20 mouse cellular contexts compared by ENCODE assay signal in genomic region chr6:90871581-90871980, GRCm38 (mm10).
DNase-seq lines count a peak whose midpoint lies in the region; TF ChIP-seq lines count a peak whose summit lies in the region.
"Had no signal": no experiment of that assay in that cellular context is flagged by ENCODE, and none has a peak within 500 bp of the region (broad histone marks: within the 10 kb centered on the region; RNA-seq: fewer than 3 reads in every experiment).

No protein-coding gene starts in this region.

- H3K9ac ChIP-seq in heart, adult 2 months (ENCODE audit: low read depth, low read length): no peak overlapping the region
- H3K9ac ChIP-seq: forebrain, embryonic 12.5 days; heart, embryonic 12.5 days; hindbrain, embryonic 14.5 days; intestine, embryonic 15.5 days; kidney, embryonic 15.5 days; liver, embryonic 12.5 days had no signal

- H3K4me3 ChIP-seq in heart, adult 2 months: no peak overlapping the region
- H3K4me3 ChIP-seq: embryonic facial prominence, embryonic 10.5 days; forebrain, embryonic 12.5 days; heart, embryonic 12.5 days; intestine, embryonic 15.5 days; kidney, embryonic 15.5 days; liver, embryonic 12.5 days had no signal

- TF ChIP-seq EP300 in heart, adult 2 months (IDR thresholded peaks at IDR 0.05; ENCODE audit: insufficient read depth, low read depth, low read length): no peak

- H3K27ac ChIP-seq in heart, adult 2 months: no peak overlapping the region
- H3K27ac ChIP-seq: embryonic facial prominence, embryonic 10.5 days; forebrain, embryonic 12.5 days; hindbrain, embryonic 14.5 days; intestine, embryonic 15.5 days; kidney, embryonic 15.5 days; liver, embryonic 12.5 days had no signal

- TF ChIP-seq POLR2A in heart, adult 2 months (IDR thresholded peaks at IDR 0.05; ENCODE audit: insufficient read depth, low read depth, low read length): no peak

- H3K79me2 ChIP-seq in heart, adult 2 months (replicated peaks; ENCODE audit: control insufficient read depth, insufficient read depth, low read length): no peaks in the 10 kb centered on the region

- DNase-seq in heart, postnatal 4 days: peak; percentile 12
- no peak for DNase-seq in heart, adult 2 months
- peak; percentile 5 for DNase-seq in NIH3T3 (ENCODE audit: low read depth)
- peak; percentile 29 to 38 for DNase-seq in frontal cortex, postnatal 14 days (ENCODE audit: low spot score in 2 of 2)
- DNase-seq in right cerebral cortex, adult 2 months (ENCODE audit: low spot score in 2 of 2): peak; percentile 57 to 64
- no peak for DNase-seq in kidney, adult 8-10 months
- no peak for DNase-seq in adrenal gland, postnatal 14 days
- DNase-seq in thymus, postnatal 4 days: no peak
- DNase-seq: cerebellum, adult 8-10 months; heart, postnatal 14 days; kidney, postnatal 4 days; lung, adult 2 months; spleen, adult 18-20 months had no signal

- 74% methylated on average over 8 of the region's 8 CpGs for WGBS in heart, adult 2 months

- H3K27me3 ChIP-seq in heart, adult 2 months (ENCODE audit: control insufficient read depth, insufficient read depth, low read length): no peaks in the 10 kb centered on the region
- H3K27me3 ChIP-seq: forebrain, embryonic 12.5 days; heart, embryonic 12.5 days; intestine, embryonic 15.5 days; kidney, embryonic 15.5 days; liver, embryonic 12.5 days had no signal

- TF ChIP-seq CTCF in heart, adult 2 months (IDR thresholded peaks at IDR 0.05): no peak

- H3K4me1 ChIP-seq in heart, adult 2 months (ENCODE audit: control insufficient read depth, insufficient read depth, low read length): no peaks in the 10 kb centered on the region
- H3K4me1 ChIP-seq: embryonic facial prominence, embryonic 10.5 days; intestine, embryonic 15.5 days; kidney, embryonic 15.5 days; liver, embryonic 12.5 days had no signal

- intact Hi-C loops in heart, adult 2 months (cut with DNase I): no loop called here

- no peaks in the 10 kb centered on the region for H3K36me3 ChIP-seq in heart, adult 2 months (ENCODE audit: control insufficient read depth, insufficient read depth, low read length)
- H3K36me3 ChIP-seq: embryonic facial prominence, embryonic 10.5 days; forebrain, embryonic 12.5 days; heart, embryonic 12.5 days; intestine, embryonic 15.5 days; kidney, embryonic 15.5 days; liver, embryonic 12.5 days had no signal

Comparison
In these comparisons a context has a peak if more than half of its experiments do, and no peak if none do; other contexts are left out.
1. DNase-seq: peak in heart, postnatal 4 days (single experiment), NIH3T3 (single experiment), frontal cortex, postnatal 14 days (2 of 2) and right cerebral cortex, adult 2 months (2 of 2); none in heart, adult 2 months (0 of 2), kidney, adult 8-10 months (0 of 2), adrenal gland, postnatal 14 days (single experiment) and thymus, postnatal 4 days (single experiment).